Mouse (Mus musculus) frontal cortex, postnatal 25 days (tissue): ENCODE data around the gene Rin1.

ENCODE experiments used
- DNase-seq, 2 experiments: peaks; one replicate each; pipeline ENCODE4 v3.0.0; 2022; ENCODE audit warnings: low spot score in 2 of 2

The Rin1 gene

GRCm38 (mm10) chr19:5094243-5094632 is 44.0 kb downstream of the Rin1 start:
- peak; percentile 98 to 99 for DNase-seq

GRCm38 (mm10) chr19:5094746-5095417 is 44.6 kb downstream of the Rin1 start:
- no peak for DNase-seq

GRCm38 (mm10) chr19:5095887-5096474 is 45.7 kb downstream of the Rin1 start:
- no peak for DNase-seq

GRCm38 (mm10) chr19:5097521-5098362 is 47.5 kb downstream of the Rin1 start:
- no peak for DNase-seq

GRCm38 (mm10) chr19:5098363-5099143 is 48.3 kb downstream of the Rin1 start, which contains the start of gene Cnih2:
Gene Cnih2 (minus strand): TSS chr19:5098521.
- DNase-seq: no peak

- DNase-seq: no peak
Measured at GRCm38 (mm10) chr19:5106074-5106473, 55.8 kb downstream of the Rin1 start.
